Mouse (Mus musculus) granulocyte monocyte progenitor cell, adult 5-6 weeks (primary cell): ENCODE results near the gene Rab30. TPM values are rescaled to one million over a fixed set of nuclear protein-coding genes. Genes with fewer than 3 reads are reported as not detected.

Experiments
- ATAC-seq: replicated peaks from 2 replicates; pipeline ENCODE4 v1.8.0; 2016; ENCODE audit warnings: mild to moderate bottlenecking, moderate TSS enrichment, inconsistent platforms; ENCODE audit not compliant: poor library complexity, severe bottlenecking
- total RNA-seq, 2 experiments: library from RNA; stranded (forward) in 1 of 2; stranded (reverse) in 1 of 2; fragments of 200-712, 200-1000 nt in 1 of 2; fragments of >200 nt in 1 of 2; fragmentation: Nextera tagmentation in 1 of 2; gene quantifications; 2 replicates each; pipeline ENCODE4 v1.2.3; 2014 to 2017

The Rab30 gene
- total RNA-seq, 2 experiments from 2014 or later, result not detected

DNA sequence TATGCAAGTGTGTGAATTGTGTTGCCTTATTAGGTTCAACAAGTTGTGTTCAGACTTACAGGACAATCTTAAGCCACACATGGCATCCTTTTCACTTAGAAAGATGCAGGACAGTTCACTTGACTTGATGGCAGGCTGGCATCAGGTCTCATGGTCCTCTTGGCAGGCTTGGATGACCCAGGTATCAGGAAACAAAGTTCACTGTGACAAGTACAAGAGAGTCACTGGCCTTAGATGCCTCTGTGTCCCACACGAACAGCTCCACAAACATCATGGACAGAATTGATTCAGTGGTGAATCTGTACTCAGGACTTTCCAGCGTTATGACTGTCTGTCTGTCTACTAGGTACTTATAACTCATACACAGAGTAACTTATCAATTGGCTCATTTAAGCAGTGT lies 93.0 kb downstream of the Rab30 start:
- no peak for ATAC-seq

DNA sequence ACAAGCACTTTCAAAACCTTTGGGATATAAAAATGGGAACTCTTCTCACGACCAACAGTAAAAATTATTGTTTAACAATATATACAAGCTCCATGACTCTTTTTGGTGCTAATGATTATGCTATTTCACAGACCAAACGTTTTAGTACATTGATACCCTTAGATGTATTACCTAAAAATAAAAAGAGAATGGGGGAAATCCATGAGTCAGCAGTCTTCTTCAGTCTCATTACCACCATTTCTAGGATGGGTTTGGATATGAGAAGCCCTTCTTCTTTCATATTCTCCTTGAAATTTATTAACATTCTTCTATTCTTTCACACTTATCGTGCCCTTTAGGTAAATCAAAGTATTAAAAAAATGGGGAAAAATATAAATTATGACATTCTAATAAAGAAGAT lies 95.0 kb downstream of the Rab30 start:
- no peak for ATAC-seq

DNA sequence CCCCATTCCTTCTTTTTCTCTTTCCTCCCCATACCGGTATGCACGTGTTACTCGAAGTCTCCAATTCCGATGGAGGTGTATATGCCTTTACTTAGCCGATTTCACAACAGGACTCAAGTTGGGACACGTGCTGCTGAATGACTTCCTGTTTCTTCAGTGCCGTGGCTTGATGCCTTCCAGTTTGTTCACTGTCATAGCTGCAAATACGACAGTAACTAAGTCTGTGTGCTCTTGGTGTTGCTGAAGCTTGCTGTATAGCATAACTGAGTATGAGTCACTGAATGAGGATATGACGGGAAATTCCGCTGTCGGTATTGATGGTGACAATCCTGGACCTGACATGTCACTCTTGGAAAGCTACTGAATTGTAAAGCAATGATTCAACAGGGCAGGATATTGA lies 95.8 kb downstream of the Rab30 start:
- peak; percentile 94 for ATAC-seq

DNA sequence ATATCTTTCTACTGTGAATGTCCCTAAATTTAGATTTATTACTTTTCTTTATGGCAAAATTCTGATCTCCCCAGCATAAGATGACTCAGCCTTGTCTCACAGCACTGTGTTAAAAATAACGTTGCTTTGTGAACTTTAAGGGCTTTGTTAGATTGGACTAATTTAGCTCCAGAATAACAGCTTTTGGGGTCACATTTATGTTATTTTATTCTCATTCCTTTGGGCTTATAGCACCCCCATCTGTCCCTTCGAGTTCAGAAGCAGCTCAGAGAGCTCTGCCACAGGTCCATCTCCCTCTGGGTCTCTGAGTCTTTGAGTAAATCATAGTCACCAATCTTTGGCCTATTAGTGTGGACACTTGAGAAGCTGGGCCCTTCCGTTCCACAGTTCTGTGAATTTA lies 96.5 kb downstream of the Rab30 start:
- no peak for ATAC-seq

DNA sequence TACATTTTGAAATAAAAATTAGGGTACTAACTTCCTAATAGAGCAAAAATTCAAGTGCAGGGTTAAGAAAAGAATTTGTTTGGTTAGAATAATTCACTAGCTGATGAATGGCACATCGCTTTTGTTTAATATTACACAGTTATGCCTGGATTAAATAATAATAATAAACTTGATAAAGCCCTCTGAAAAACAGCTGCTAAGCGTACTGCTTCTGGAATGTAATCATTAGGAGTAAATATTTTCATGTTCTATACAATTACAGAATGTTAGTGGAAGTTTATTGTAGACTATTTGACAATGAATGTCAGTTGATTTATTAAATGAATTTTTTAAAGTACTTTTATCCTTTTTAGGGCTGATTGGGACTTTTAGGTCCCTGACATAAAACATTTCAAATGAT lies 100.9 kb downstream of the Rab30 start:
- no peak for ATAC-seq

DNA sequence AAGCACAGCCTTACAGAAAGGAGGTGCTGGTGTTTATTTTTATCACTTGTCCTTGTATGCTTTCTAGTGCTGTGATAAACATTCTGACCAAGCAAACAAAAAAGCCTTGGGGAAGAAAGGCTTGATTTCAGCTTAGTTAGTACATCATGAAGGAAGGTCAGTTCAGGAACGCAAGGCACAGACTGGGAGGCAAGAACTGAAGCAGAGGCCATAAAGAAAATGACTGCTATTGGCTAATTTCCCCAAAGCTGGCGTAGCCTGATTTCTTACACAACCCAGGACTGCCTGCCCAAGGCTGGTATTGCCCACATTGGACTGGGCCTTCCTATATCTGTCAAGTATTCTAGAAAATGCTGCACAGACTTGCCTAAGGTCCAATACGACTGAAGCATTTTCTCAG lies 106.8 kb downstream of the Rab30 start:
- no peak; the same call in 1 of the 2 replicates for ATAC-seq

DNA sequence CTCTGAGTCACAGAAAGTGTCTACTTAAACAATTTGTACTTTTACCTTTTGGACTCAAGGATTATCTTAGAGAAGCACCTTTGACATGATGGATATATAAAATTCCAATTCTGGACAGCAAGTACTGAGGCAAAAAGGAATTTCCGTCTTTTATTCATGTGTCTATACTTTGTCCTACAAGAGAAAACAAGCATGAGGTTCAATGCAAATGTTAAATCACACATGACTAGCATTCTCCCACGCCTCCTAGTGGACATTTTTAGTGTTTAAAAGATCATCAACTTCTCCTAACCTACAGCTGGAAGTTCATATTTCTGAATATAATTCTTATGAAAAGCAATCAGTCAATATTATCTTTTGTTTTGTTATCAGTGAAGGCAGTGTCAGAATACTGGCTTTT lies 125.1 kb downstream of the Rab30 start:
- peak; percentile 48; the same call in 1 of the 2 replicates for ATAC-seq

DNA sequence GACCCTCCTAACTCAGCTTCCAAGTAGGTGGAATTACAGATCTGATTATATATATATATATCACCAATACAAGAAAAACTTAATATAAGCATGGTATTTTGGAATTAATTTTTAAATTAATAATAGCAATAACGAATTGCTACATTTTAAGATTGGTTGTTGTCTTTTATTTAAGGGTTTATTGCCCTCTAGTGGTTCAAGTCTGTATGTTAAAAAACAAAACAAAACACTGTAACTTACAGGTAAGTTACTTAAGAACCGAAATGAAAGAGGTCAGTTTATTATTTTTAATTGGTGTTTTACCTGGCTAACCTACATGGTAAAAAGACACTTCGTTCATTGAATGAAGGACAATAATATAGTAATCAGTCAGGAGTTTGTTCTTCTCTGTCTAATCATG lies 128.8 kb downstream of the Rab30 start:
- ATAC-seq, result no peak

DNA sequence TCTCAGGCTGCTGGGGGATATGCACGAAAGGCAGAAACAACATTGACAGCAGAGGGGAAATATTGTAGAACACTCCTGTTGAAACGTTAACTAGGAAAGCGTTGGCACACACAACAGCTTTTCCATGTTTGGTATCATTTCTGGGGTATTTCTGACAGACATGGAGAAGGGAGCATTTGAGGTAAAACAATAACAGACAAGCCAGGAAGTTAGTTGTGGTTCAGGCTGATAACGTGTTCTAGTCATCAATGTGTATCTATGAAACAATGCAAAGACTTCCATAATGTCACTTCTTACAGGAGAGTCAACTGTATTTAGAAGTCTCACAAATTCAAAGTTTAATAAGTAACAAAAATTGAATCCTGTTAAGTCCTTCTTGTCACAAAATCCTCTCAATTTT lies 130.2 kb downstream of the Rab30 start:
- no peak for ATAC-seq

DNA sequence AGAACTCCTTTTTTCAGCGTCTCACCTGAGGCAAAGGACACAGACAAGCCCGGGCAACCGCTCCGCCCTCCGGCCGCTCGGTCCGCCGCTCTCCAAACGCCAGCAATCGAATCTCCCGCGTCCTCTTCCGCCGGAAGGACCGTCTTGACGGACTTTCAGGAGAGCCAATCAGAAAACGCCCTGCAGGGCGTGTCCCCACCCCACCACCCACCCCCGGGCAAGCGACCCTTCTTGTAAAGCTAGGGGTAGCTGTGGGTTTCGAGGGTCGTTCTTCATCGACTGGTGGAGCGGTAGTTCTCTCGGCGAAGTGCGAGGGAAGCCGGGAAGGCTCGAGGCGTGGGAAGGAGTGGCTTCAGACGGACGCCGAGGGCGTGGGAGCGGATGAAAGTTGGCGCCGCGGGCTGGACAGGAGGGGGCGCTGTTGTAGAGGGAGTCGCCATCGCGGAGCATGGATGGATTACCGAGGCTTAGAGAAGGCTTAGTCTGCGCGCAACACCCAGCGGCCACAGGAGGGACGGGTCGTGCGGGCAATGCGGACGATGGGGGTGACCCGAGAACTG lies 132.8 kb downstream of the Rab30 start, which contains the start of the genes Ddias and Prcp:
Ddias (minus strand) TSS at position 132 of the 560 bp plus-strand sequence.
Prcp (plus strand) TSS at position 355 of the 560 bp plus-strand sequence.
- peak; percentile 44 for ATAC-seq

DNA sequence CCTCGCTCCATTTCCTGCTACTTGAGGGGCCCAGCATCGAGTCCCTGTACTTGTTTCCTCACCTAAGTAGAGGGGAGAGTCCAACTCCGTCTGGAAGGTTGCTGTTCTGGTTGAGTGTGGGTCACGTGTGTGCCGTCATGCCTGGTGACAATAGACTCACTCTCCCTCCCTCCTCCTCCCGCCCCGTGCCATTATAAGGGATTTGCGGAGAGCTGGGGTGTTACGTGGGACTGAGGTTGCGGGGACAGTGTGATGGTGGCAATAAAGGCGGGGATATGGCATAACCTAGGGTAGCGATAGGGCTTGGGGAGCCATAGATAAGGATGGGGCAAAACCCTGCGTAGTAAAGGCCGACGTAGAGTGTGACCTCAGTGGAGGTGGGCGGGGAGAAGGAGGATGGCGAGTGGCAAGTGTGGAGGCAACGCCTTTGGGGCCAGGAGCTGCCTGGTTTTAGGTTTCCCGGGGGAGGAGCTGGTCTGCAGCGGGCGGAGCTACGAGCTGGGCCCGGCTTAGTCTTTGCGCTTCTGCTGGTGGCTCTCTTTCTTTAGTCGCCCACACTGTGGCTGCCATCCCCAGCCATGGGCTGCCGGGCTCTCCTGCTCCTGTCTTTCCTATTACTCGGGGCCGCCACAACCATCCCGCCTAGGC lies 133.5 kb downstream of the Rab30 start:
- ATAC-seq, result peak; percentile 62

DNA sequence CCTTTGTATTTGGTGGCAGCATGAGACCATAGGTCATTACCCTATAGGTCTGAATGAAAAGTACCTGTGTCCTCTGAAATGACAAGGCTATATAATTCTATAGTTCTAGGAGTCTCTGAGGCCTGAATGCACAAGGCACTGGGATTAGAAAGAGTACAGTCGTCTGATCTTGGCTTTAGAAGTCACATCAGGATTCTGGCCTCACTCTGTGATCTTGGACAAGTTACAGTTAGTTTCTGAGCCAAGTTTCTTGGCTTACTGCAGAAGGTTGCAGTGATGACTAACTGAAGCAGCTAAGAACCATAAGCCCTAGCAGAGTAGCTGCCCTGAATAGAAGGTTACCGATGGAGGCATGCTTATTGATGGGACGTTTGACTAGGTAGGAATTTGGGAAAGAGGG lies 134.7 kb downstream of the Rab30 start:
- ATAC-seq, result no peak

DNA sequence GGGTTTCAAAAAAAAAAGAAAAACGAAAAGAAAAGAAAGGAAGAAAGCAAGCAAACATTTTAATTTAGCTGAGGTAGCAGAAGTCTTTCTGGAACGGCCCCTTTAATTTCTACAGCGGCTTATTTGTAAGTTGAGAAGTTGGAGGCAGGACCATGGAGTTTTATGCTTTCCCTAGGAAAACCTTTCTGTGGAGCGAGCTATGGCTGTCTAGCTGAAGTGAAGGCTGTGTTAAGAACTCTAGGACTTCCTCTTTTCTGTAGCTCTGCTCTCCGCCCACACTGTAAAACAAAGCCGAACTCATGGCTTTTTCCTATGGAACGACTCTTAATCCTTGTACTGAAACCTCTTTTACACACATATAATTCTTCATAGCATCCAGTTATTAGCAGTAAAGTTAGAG lies 135.1 kb downstream of the Rab30 start:
- ATAC-seq, result no peak

DNA sequence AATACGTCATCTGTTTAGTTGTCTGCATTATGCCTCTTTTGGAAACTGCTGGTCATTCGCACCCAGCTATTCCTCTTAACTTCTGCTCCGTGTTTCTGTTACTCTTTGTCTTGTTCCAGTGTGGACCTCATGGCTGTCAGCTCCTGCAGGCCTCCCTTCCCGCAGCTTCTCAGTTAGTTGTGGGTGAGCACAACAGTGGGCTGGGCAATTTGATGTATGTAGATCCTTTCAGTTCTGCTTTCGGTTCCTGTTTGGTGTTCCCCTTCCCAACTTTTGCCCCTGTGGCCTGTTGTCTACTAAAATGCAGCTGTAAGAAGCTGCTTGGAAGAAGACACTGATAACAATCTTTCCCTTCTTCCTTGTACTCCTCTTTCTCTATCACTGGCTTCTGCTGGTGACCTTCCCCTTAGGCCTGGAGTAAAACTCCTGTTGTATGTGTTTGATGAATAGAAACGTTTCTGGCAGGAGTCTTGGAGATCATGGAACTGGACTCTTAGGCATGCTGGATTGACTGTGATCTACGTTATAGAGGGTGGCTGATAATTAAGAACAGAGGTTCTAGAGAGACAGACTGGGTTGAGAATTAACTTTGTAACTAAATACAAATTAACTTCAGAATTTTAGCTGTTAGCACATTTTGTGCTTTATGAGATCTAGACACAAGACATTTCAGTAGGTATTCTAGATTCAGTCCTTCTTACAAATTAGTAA lies 137.3 kb downstream of the Rab30 start:
- ATAC-seq, result peak; percentile 43

DNA sequence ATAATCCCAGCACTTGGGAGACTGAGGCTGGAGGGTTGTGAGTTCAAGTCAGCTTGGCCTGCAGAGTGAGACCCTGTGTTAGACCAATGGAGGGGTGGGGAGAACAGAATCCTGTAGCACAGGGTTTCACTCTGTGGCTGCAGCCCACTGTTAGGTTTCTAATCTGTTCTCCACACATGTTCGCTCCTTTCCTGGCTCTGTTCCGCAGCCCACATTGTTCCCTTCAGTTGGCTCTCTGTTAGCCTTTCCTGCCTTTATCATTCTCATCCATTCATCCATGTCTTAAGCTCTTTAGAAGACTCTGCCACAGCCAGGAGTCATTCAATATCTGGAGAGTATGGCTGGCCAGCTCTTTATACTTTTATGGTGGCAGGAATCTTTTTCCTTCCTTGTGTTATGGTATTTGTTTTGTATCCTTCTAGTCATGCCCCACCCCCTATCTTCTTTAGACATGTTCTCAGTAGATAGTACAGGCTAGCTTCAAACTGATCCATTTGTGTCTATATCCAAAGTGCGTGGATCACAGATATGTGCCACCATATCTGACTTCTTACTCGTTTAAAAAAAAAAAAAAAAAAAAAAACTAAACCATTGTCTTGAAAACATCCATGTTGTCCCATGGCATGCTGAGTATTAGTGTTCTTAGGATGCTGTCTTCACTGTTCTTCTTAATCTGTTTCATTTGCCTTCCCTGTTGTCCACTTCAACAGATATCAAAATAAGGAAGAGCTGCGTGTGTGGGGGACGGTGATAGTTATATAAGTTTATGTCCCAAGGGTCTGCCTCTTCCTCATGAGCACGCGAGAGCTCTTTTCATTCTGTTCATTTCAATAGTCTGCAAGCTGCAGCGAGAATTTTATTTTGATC lies 142.7 kb downstream of the Rab30 start:
- no peak for ATAC-seq

DNA sequence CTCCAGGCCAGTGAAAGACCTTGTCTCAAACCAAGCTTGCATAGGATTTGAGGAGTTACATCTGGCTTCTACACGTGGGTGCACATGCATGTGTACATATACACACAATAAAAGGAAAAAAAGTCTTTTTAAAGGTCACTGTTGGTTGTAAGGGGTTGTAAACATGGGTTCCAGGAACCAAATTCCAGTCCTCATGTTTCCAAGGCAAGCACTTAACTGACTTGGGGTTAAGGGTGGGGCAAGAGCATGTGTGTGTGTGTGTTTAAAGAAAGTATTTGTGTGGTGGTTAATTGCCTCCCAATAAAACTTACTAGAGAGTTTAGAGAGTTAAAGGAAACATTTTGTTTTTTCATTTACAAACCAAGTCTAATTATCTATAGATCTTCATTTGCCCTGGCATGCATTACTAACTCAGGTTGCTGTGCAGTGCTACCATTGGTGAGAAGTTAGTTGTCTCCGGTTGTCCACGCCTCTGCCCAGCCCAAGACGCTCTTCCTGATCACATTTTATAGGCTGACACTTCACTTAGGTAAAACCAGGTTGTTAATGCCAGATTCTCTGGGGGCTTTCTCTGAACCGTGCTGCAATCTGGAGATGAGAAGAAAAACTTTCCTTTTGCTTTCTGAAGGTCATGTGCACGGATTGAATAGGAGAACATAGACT lies 143.7 kb downstream of the Rab30 start:
- no peak for ATAC-seq

DNA sequence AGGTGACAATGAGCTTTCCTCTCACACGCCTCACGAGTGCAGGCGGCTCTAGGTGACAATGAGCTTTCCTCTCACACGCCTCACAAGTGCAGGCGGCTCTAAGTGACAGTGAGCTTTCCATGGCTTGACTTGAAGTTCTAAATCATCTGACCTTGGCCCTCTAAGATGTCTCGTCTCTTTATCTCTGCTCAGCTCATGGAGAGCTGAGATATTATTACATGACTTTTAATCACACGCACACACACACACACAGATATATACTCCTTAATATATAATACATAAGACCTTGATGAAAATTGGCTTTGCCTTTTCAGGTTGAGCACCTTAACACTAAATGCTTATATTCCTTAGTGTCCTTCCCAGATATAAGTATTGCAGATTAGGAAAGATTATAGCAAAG lies 145.4 kb downstream of the Rab30 start:
- no peak for ATAC-seq

DNA sequence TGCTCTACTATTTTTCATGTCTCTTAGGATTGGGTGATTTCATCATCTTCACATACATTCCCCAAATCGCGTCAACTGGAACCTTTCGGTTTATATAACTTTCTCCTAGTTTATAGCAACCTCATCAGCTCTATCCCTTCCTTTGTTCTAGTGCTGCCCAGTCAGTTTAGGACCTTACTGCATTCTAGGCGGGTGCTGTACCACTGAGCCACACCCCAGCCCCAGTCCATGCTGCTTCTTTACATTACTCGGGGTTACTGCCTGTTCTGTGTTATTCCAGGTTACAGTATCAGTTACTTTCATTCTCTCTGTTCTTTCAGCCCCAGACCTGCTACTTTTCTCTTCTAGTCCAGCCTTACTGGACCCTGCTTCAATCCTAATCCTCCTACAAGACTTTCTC lies 145.8 kb downstream of the Rab30 start:
- no peak for ATAC-seq

DNA sequence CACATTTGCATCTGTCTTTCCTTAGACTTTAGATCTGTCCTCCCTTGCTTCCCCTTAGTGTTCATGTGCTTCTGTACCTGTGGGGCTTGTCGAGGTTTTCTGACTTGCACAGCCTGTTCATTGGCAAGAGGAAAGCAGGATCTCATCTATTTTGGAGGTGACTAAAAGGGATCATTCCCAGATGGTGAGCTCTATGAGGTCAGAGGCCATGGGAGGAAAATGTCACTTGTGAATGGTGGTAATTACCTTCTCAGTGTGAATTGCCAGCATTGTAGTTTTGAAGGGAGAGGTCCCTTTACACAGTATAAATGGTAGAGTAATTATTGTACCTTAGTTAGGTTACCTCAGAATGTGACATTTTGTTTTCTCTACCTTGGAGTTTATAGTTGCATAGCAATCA lies 148.8 kb downstream of the Rab30 start:
- ATAC-seq, result no peak

DNA sequence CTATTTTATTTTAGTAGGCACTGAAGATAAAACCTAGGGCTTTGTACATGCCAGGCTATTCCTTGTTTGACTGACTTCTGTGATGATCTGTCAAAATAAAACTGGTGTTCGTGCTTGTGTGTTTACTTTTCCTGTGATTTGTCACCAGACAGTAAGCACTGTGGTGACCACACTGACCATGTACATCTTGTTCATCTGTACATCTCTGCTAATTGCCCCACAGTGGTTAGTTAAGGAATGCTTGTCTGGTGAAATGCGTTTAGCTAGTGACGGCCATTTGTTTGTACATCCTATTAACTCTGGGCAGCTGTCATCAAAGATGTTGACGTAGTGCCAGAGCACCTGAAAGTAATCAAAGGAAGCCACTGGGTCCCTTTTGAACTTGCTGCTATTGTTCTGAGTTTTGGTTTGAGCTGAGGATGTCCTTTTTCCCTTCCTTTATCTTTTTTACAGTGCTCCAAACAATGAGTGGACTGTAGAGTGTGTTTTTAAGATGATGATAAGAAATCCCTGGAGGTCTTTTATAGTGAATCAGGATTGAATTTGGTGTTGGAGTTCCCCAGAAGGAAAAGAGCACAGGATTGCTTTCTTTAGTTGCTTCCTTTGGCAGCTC lies 149.3 kb downstream of the Rab30 start:
- ATAC-seq, result no peak
